Mouse (Mus musculus): ENCODE results near the gene Dcbld2. TPM values are rescaled to one million over a fixed set of nuclear protein-coding genes. Genes with fewer than 3 reads are reported as not detected.
"Not testable (repeated sequence)": the region's sequence is repeated elsewhere in the genome, so short reads cannot be mapped to it uniquely, and the experiment has no call there.

The Dcbld2 gene
- polyA plus RNA-seq, 1 experiment, result 7.8 TPM

- H3K27ac ChIP-seq (replicated peaks; ENCODE audit: low read depth, low read length), result no peak overlapping the region
- H3K4me1 ChIP-seq (ENCODE audit: control insufficient read depth, insufficient read depth, insufficient read length, low read length), result peaks cover 3% of the 10 kb centered on the region
- H3K4me3 ChIP-seq (ENCODE audit: insufficient read depth, low read depth, low read length), result no peak overlapping the region
Measured at GRCm38 (mm10) chr16:58421696-58422354, 13.6 kb downstream of the Dcbld2 start.

DNA sequence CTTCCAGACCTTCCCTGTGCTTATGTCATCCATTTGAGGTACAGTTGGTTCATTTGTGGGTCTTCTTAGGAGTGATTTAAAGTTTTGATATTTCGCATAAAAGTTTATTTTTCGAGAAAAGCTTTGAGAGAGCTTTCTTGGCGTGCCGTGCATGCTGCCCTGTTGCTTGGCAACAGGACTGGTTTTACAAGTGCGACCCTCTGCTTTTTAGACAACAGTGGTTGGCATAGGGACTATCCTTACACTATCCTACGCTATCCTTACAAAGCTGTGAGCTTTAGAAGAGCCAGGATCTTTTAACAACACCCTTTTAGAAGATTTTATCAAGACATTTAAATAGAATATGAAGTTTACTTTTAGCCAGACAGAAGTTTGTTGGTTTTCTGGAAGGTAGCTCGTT lies 22.0 kb downstream of the Dcbld2 start:
- 0 out of 2 replicates have a peak, but pooled peaks cover 2% of the 10 kb centered on the region for H3K4me1 ChIP-seq (ENCODE audit: control insufficient read depth, insufficient read depth, insufficient read length, low read length)
- H3K4me3 ChIP-seq (ENCODE audit: insufficient read depth, low read depth, low read length), result no peak overlapping the region
- no peak overlapping the region for H3K27ac ChIP-seq (replicated peaks; ENCODE audit: low read depth, low read length)

DNA sequence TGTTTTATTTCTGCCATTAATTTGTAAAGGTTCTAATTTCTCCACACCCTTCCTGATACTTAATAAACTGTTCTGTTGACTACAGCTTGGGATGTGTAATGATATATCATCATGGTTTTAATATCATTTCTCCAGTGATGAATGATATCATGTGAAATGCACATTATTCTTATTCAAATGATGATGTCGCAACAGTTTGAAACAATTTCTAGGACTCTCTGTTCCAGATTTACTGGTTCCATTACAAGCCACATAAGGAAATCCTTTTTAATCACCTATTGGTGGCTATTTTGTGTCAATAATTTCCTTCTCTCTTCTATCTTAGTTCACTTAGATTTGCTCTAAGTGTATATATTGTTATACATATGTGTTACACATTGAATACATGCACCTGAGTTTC lies 24.1 kb downstream of the Dcbld2 start:
- H3K4me1 ChIP-seq (ENCODE audit: control insufficient read depth, insufficient read depth, insufficient read length, low read length), result 0 out of 2 replicates have a peak, but pooled peaks cover 2% of the 10 kb centered on the region
- H3K27ac ChIP-seq (replicated peaks; ENCODE audit: low read depth, low read length), result no peak overlapping the region
- no peak overlapping the region for H3K4me3 ChIP-seq (ENCODE audit: insufficient read depth, low read depth, low read length)

DNA sequence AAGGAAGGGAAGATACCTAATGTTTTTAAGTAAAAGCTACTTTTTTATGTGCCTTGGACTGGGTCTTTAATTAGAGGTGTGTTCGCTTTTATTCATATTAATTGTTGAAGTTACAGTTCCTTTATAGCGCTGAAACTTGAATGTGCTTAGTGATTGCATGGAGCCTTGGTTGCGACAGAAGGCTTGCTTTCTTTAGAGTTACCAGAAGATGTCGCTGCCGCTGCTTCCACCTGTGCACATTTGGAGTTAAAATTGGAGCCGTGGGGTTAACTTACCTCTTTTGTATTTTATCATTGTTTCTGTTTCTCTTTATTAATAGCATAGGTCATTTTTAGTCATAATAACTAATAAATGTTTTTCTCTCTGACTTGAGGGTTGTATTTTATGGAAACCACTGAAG lies 36.5 kb downstream of the Dcbld2 start:
- Histone ChIP-seq H3K4me1 (ENCODE audit: control insufficient read depth, insufficient read depth, insufficient read length, low read length) (no peaks in the 10 kb centered on the region), H3K4me3 (ENCODE audit: insufficient read depth, low read depth, low read length) (no peak overlapping the region), H3K27ac (replicated peaks; ENCODE audit: low read depth, low read length) (no peak overlapping the region)

DNA sequence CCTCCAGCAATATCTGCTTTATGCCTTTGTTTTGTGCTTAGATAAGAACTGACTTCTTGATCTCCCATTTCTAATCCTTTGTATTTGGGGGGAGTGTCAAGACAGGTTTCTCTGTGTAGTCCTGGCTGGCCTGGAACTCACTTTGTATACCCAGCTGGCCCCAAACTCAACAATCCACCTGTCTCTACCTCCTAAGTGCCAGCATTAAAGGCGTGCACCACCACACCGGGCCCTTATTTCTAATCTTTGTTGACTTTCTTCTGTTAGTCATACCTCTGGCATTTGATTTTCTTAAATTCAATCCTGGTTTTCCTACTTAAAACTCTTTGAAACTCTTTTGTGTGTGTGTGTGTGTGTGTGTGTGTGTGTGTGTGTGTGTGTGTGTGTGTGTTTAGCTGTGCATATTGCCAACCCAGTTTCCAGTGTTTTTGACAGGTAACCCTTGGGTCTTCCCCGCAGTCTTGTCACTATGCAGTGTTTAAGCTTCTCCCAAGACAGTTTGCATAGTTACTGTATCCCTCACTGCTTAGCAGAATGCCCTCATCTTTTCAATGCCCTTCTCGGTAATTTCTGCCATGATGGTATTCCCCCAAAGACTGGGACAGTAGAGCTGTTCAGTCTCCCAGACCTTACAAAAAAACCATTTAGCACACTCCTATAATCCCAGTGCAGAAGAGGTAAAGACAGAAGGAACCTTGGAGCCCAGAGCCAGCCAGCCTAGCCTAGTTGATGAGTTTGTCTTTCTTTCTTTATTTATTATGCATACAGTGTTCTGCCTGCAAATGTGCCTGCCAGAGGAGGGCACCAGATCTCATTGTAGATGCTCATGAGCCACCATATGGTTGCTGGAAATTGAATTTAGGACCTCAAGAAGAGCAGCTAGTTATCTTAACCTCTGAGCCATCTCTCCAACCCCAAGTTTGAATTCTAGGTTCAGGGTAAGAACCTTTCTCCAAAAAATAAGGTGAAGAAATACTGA lies 38.3 kb downstream of the Dcbld2 start:
- Histone ChIP-seq H3K4me1 (ENCODE audit: control insufficient read depth, insufficient read depth, insufficient read length, low read length) (no peaks in the 10 kb centered on the region), H3K27ac (replicated peaks; ENCODE audit: low read depth, low read length) (no peak overlapping the region), H3K4me3 (ENCODE audit: insufficient read depth, low read depth, low read length) (no peak overlapping the region)

DNA sequence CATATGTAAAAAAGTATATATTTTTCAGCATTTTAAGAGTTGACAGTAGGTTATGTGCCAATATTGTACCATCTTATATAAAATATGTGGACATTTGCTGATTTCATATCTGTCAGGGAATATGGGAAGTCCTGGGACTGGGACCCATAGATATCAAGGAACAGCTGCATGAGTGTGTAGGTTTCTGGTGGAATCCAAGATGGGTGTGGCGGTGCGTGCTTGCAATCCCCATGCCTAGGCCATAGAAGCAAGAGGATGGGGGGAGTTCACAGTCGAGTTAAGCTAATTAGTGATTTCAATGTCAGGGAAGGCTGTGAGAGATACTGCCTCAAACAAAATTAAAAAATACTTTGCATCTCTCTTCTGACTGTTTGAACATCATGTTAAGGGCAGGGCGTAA lies 40.8 kb downstream of the Dcbld2 start:
- Histone ChIP-seq H3K4me1 (ENCODE audit: control insufficient read depth, insufficient read depth, insufficient read length, low read length) (no peaks in the 10 kb centered on the region), H3K27ac (replicated peaks; ENCODE audit: low read depth, low read length) (no peak overlapping the region), H3K4me3 (ENCODE audit: insufficient read depth, low read depth, low read length) (no peak overlapping the region)

DNA sequence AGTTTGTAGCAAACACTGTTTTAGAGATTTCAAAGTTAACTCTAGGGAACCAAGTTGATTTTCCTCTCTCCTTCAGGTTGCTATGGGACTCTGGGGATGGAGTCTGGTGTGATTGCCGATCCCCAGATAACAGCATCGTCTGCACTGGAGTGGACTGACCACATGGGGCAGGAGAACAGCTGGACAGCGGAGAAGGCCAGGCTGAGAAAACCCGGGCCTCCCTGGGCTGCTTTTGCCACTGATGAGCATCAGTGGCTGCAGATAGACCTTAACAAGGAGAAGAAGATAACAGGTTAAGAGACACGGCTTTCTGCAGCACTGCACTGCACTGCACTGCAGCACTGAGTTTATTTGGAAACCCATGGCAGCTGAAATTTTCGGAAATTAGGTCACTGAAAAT lies 42.4 kb downstream of the Dcbld2 start:
- H3K27ac ChIP-seq (replicated peaks; ENCODE audit: low read depth, low read length), result no peak overlapping the region
- no peaks in the 10 kb centered on the region for H3K4me1 ChIP-seq (ENCODE audit: control insufficient read depth, insufficient read depth, insufficient read length, low read length)

DNA sequence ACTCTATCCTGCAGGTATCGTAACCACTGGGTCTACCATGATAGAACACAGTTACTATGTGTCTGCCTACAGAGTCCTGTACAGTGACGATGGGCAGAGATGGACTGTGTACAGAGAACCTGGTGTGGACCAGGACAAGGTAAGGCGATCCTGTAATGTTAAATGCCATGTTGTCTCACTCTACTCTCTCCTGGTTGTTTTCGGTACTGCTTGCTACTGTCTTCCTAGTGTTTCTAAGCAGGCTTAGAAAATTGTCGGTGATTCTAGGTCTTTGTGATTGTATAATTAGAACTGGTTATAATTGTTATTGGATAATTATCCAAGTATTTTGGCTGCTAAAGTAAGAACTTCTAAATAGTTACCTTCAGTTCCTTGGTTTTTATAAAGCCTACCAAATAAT lies 43.4 kb downstream of the Dcbld2 start:
- Histone ChIP-seq H3K4me3 (ENCODE audit: insufficient read depth, low read depth, low read length) (no peak overlapping the region), H3K27ac (replicated peaks; ENCODE audit: low read depth, low read length) (no peak overlapping the region)

More for the DNA sequence above, 42.4 kb downstream of the Dcbld2 start:
- H3K4me3 ChIP-seq (ENCODE audit: insufficient read depth, low read depth, low read length), result no peak overlapping the region

DNA sequence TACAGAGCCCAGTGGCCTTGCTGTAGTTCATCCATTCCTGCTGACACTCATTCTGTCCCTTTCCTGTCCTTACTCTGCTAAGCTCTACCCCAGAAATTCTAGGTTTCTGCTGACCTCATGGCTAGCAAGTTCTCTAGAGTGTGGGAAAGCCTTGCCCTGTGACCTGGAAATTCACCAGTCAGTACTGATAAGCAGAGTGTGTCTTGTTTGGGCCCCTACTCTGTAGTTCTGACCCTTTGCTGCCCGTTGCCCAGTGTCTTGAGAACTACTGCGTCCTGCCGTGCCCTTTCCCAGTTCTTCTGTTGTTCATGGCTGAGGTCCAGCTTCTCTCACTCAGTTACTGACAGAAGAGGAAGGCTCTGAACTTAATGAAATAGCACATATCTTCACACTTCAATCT lies 44.9 kb downstream of the Dcbld2 start:
- H3K4me1 ChIP-seq (ENCODE audit: control insufficient read depth, insufficient read depth, insufficient read length, low read length), result no peaks in the 10 kb centered on the region
- H3K27ac ChIP-seq (replicated peaks; ENCODE audit: low read depth, low read length), result 0 out of 2 replicates have a peak overlapping the region, but pooled peaks have one; percentile 37
- H3K4me3 ChIP-seq (ENCODE audit: insufficient read depth, low read depth, low read length), result no peak overlapping the region

More for the DNA sequence above, 43.4 kb downstream of the Dcbld2 start:
- H3K4me1 ChIP-seq (ENCODE audit: control insufficient read depth, insufficient read depth, insufficient read length, low read length), result no peaks in the 10 kb centered on the region

GRCm38 (mm10) chr16:58453820-58454219 lies 45.6 kb downstream of the Dcbld2 start:
- no peaks in the 10 kb centered on the region for H3K4me1 ChIP-seq (ENCODE audit: control insufficient read depth, insufficient read depth, insufficient read length, low read length)
- no peak overlapping the region for H3K4me3 ChIP-seq (ENCODE audit: insufficient read depth, low read depth, low read length)
- H3K27ac ChIP-seq (replicated peaks; ENCODE audit: low read depth, low read length), result no peak overlapping the region

DNA sequence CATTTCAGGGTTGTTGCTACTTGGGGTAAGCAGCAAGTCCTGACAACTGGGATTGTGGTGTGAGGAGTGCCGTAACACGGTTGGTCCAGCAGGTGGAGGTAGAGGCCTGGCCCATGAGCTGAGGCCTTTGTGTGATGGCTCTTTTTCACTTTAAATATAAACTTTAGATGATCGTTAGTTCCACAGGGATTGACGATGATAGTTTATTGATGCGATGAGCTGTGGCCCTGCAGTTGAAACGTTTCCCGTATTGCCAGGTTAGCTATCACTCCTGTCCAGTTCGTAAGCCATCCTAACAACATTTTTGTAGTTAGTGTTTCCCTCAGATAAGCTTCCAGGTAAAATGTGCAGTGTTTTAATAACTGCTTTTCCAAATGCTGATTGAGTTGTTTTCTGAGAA lies 46.4 kb downstream of the Dcbld2 start:
- Histone ChIP-seq H3K4me3 (ENCODE audit: insufficient read depth, low read depth, low read length) (no peak overlapping the region), H3K27ac (replicated peaks; ENCODE audit: low read depth, low read length) (no peak overlapping the region), H3K4me1 (ENCODE audit: control insufficient read depth, insufficient read depth, insufficient read length, low read length) (no peaks in the 10 kb centered on the region)

GRCm38 (mm10) chr16:58455118-58455517 lies 46.9 kb downstream of the Dcbld2 start:
- H3K27ac ChIP-seq (replicated peaks; ENCODE audit: low read depth, low read length), result no peak overlapping the region
- no peak overlapping the region for H3K4me3 ChIP-seq (ENCODE audit: insufficient read depth, low read depth, low read length)
- no peaks in the 10 kb centered on the region for H3K4me1 ChIP-seq (ENCODE audit: control insufficient read depth, insufficient read depth, insufficient read length, low read length)

GRCm38 (mm10) chr16:58456445-58456844 lies 48.2 kb downstream of the Dcbld2 start:
- no peak overlapping the region for H3K4me3 ChIP-seq (ENCODE audit: insufficient read depth, low read depth, low read length)
- H3K4me1 ChIP-seq (ENCODE audit: control insufficient read depth, insufficient read depth, insufficient read length, low read length), result no peaks in the 10 kb centered on the region
- no peak overlapping the region for H3K27ac ChIP-seq (replicated peaks; ENCODE audit: low read depth, low read length)

GRCm38 (mm10) chr16:58456991-58457390 lies 48.7 kb downstream of the Dcbld2 start:
- Histone ChIP-seq H3K27ac (replicated peaks; ENCODE audit: low read depth, low read length) (no peak overlapping the region), H3K4me1 (ENCODE audit: control insufficient read depth, insufficient read depth, insufficient read length, low read length) (no peaks in the 10 kb centered on the region), H3K4me3 (ENCODE audit: insufficient read depth, low read depth, low read length) (no peak overlapping the region)

GRCm38 (mm10) chr16:58459966-58460365 lies 51.7 kb downstream of the Dcbld2 start:
- not testable (repeated sequence) for H3K4me1 ChIP-seq (ENCODE audit: control insufficient read depth, insufficient read depth, insufficient read length, low read length); H3K27ac ChIP-seq (replicated peaks; ENCODE audit: low read depth, low read length); H3K4me3 ChIP-seq (ENCODE audit: insufficient read depth, low read depth, low read length)

All from brown adipose tissue, adult 24 weeks (tissue).